Mouse (Mus musculus): ENCODE data around the gene Stard3nl. TPM values are rescaled to one million over a fixed set of nuclear protein-coding genes. Genes with fewer than 3 reads are reported as not detected.

The Stard3nl gene
- polyA plus RNA-seq, 1 experiment from 2014 or later: 116 TPM

- Histone ChIP-seq H3K9me3 (no peaks in the 10 kb centered on the region), H3K27ac (no peak overlapping the region), H3K9ac (no peak overlapping the region), H3K4me3 (no peak overlapping the region), H3K4me2 (replicated peaks) (no peak overlapping the region), H3K4me1 (peaks cover 4% of the 10 kb centered on the region), H3K27me3 (no peaks in the 10 kb centered on the region), H3K36me3 (no peaks in the 10 kb centered on the region)
- WGBS: 67% methylated on average over 6 of the region's 6 CpGs
- ATAC-seq (ENCODE audit: insufficient number of reproducible peaks, insufficient read depth, low FRiP score, low TSS enrichment): no peak
Observed at GRCm38 (mm10) chr13:19379313-19379712, 16.3 kb downstream of the Stard3nl start.

DNA sequence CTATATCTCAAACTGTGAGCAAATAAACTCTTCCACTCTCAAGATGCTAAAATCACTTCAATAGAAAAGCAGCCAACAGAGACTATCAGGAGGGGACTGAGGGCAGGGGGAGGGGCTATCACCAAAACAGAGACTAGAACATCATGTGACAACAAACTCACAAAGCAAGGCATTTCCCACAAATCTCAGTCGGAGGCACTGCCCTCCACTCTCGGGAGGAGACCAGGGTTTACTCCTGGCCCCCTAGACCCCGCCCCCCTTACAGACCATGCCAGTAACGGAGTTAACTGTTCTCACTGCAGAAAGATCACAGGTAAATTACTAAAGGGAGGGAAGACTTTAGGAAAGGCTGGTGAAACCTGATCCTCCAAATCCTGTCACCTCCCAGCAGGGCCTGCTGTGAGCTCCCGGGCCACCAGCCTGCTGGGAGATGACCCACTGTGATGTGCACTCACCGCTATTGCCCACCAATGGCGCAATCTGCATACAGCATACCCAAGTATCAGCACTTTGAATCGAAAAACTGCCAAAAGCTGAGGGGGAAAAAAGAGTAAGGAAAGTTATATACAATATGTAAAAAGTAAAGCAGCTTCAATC is 23.4 kb downstream of the Stard3nl start:
- Histone ChIP-seq H3K4me3 (no peak overlapping the region), H3K9ac (no peak overlapping the region), H3K36me3 (peaks cover 38% of the 10 kb centered on the region), H3K9me3 (no peaks in the 10 kb centered on the region), H3K27ac (0 out of 2 replicates have a peak overlapping the region, but pooled peaks have one; percentile 5), H3K27me3 (no peaks in the 10 kb centered on the region), H3K4me1 (0 out of 2 replicates have a peak, but pooled peaks cover 5% of the 10 kb centered on the region), H3K4me2 (replicated peaks) (no peak overlapping the region)
- ATAC-seq (ENCODE audit: insufficient number of reproducible peaks, insufficient read depth, low FRiP score, low TSS enrichment): no peak
- 16% methylated on average over 8 of the region's 8 CpGs for WGBS

DNA sequence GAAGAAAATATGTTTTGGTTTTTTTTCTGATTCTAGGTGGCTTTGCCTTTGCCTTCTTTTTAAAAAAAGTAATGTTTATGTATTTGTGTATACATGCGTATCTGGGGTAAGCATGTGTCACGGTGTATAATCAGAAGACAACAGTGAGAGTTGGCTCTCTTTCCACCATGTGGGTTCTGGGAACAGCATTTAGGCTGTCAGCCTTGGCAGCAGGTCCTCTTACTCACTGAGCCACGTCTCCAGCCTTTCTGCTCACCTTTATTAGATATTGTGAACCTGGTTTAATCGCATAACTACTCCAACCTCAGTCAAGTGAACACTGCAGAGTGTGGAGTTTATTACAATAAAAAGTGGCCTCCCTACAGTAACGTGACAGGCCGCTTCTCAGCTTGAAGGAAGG is 26.8 kb downstream of the Stard3nl start:
- H3K9me3 ChIP-seq: no peaks in the 10 kb centered on the region
- no peak overlapping the region for H3K27ac ChIP-seq
- ATAC-seq (ENCODE audit: insufficient number of reproducible peaks, insufficient read depth, low FRiP score, low TSS enrichment): no peak
- peaks cover 42% of the 10 kb centered on the region for H3K36me3 ChIP-seq
- WGBS: 92% methylated on average over 6 of the region's 6 CpGs
- no peak overlapping the region for H3K4me3 ChIP-seq
- no peaks in the 10 kb centered on the region for H3K27me3 ChIP-seq
- no peak overlapping the region for H3K4me2 ChIP-seq (replicated peaks)
- H3K4me1 ChIP-seq: 0 out of 2 replicates have a peak, but pooled peaks cover 5% of the 10 kb centered on the region
- H3K9ac ChIP-seq: no peak overlapping the region

DNA sequence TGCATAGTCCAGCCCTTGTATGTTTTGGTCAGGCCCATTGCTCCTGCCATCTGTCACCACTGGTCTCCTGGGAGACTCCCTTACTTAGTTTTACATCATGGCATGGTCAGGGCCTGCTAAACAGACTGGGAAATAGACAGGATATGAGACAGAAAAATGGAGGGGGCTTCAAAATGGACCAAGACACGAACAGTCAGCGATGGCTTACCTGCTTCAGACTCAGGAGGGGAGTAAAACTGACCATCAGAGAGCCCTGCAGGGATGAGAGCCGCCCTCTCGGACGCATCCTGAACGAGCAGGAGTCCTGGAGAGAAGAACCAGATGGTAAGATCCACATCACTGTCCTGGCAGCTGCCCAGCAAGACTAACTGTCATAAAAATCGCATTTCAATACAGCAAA is 28.1 kb downstream of the Stard3nl start:
- ATAC-seq (ENCODE audit: insufficient number of reproducible peaks, insufficient read depth, low FRiP score, low TSS enrichment): no peak

GRCm38 (mm10) chr13:19366866-19367265 is 28.7 kb downstream of the Stard3nl start:
- Histone ChIP-seq H3K27me3 (no peaks in the 10 kb centered on the region), H3K27ac (no peak overlapping the region), H3K4me1 (no peaks in the 10 kb centered on the region), H3K9me3 (no peaks in the 10 kb centered on the region), H3K9ac (no peak overlapping the region), H3K4me3 (no peak overlapping the region), H3K4me2 (replicated peaks) (no peak overlapping the region), H3K36me3 (peaks cover 32% of the 10 kb centered on the region)
- 75% methylated on average over 2 of the region's 2 CpGs for WGBS
- ATAC-seq (ENCODE audit: insufficient number of reproducible peaks, insufficient read depth, low FRiP score, low TSS enrichment): no peak

More for the DNA sequence above, 28.1 kb downstream of the Stard3nl start:
- no peak overlapping the region for H3K4me2 ChIP-seq (replicated peaks)
- no peaks in the 10 kb centered on the region for H3K27me3 ChIP-seq
- 79% methylated on average over 7 of the region's 7 CpGs for WGBS
- H3K27ac ChIP-seq: no peak overlapping the region
- H3K4me3 ChIP-seq: no peak overlapping the region
- H3K9ac ChIP-seq: no peak overlapping the region
- H3K36me3 ChIP-seq: peaks cover 39% of the 10 kb centered on the region
- H3K9me3 ChIP-seq: no peaks in the 10 kb centered on the region
- H3K4me1 ChIP-seq: 0 out of 2 replicates have a peak, but pooled peaks cover 3% of the 10 kb centered on the region

DNA sequence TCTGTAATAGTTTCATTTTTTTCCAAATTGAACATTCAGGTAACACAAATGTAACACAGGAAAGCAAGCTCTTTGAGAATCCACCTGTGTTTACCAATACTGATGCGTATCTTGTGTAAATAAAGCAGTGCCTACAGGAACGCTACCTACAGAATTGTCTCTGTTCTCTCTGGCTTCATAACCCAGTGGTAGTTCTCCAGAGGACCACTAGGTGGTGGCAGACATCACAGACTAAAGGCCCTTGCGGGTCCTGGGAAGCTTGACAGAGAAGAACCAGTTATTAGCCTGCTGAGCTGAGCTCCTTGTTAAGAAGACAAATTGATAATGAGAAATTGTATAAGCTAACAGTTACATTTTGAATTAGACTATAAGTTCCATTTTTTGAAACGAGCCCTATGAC is 30.0 kb downstream of the Stard3nl start:
- H3K27me3 ChIP-seq: no peaks in the 10 kb centered on the region
- ATAC-seq (ENCODE audit: insufficient number of reproducible peaks, insufficient read depth, low FRiP score, low TSS enrichment): no peak
- no peak overlapping the region for H3K27ac ChIP-seq
- no peaks in the 10 kb centered on the region for H3K9me3 ChIP-seq
- 30% methylated on average over 4 of the region's 4 CpGs for WGBS
- no peak overlapping the region for H3K9ac ChIP-seq
- H3K4me2 ChIP-seq (replicated peaks): no peak overlapping the region
- no peaks in the 10 kb centered on the region for H3K4me1 ChIP-seq
- H3K4me3 ChIP-seq: no peak overlapping the region
- H3K36me3 ChIP-seq: peaks cover 23% of the 10 kb centered on the region

GRCm38 (mm10) chr13:19364245-19364772 is 31.3 kb downstream of the Stard3nl start:
- Histone ChIP-seq H3K36me3 (peaks cover 16% of the 10 kb centered on the region), H3K27me3 (no peaks in the 10 kb centered on the region), H3K27ac (no peak overlapping the region), H3K4me3 (no peak overlapping the region), H3K9me3 (no peaks in the 10 kb centered on the region), H3K4me1 (no peaks in the 10 kb centered on the region), H3K4me2 (replicated peaks) (no peak overlapping the region), H3K9ac (no peak overlapping the region)
- no peak for ATAC-seq (ENCODE audit: insufficient number of reproducible peaks, insufficient read depth, low FRiP score, low TSS enrichment)
- WGBS: 76% methylated on average over 11 of the region's 11 CpGs

- WGBS: 60% methylated on average over 6 of the region's 6 CpGs
- no peak overlapping the region for H3K27ac ChIP-seq
- H3K4me2 ChIP-seq (replicated peaks): no peak overlapping the region
- H3K9ac ChIP-seq: no peak overlapping the region
- ATAC-seq (ENCODE audit: insufficient number of reproducible peaks, insufficient read depth, low FRiP score, low TSS enrichment): no peak
- H3K4me1 ChIP-seq: no peaks in the 10 kb centered on the region
- H3K36me3 ChIP-seq: peaks cover 25% of the 10 kb centered on the region
- H3K27me3 ChIP-seq: no peaks in the 10 kb centered on the region
- H3K4me3 ChIP-seq: no peak overlapping the region
- H3K9me3 ChIP-seq: no peaks in the 10 kb centered on the region
Observed at GRCm38 (mm10) chr13:19362358-19362757, 33.2 kb downstream of the Stard3nl start.

GRCm38 (mm10) chr13:19358027-19358426 is 37.6 kb downstream of the Stard3nl start:
- Histone ChIP-seq H3K27me3 (no peaks in the 10 kb centered on the region), H3K4me2 (replicated peaks) (no peak overlapping the region), H3K27ac (no peak overlapping the region), H3K4me1 (no peaks in the 10 kb centered on the region), H3K9me3 (no peaks in the 10 kb centered on the region), H3K4me3 (no peak overlapping the region), H3K9ac (no peak overlapping the region), H3K36me3 (peaks cover 32% of the 10 kb centered on the region)
- ATAC-seq (ENCODE audit: insufficient number of reproducible peaks, insufficient read depth, low FRiP score, low TSS enrichment): no peak
- WGBS: 80% methylated on average over 5 of the region's 5 CpGs

- H3K4me2 ChIP-seq (replicated peaks): no peak overlapping the region
- no peak for ATAC-seq (ENCODE audit: insufficient number of reproducible peaks, insufficient read depth, low FRiP score, low TSS enrichment)
- H3K27ac ChIP-seq: no peak overlapping the region
- H3K9me3 ChIP-seq: no peaks in the 10 kb centered on the region
- WGBS: 87% methylated on average over 7 of the region's 7 CpGs
- no peaks in the 10 kb centered on the region for H3K27me3 ChIP-seq
- H3K9ac ChIP-seq: no peak overlapping the region
- no peaks in the 10 kb centered on the region for H3K4me1 ChIP-seq
- no peak overlapping the region for H3K4me3 ChIP-seq
- peaks cover 32% of the 10 kb centered on the region for H3K36me3 ChIP-seq
Observed at GRCm38 (mm10) chr13:19357301-19357700, 38.3 kb downstream of the Stard3nl start.

DNA sequence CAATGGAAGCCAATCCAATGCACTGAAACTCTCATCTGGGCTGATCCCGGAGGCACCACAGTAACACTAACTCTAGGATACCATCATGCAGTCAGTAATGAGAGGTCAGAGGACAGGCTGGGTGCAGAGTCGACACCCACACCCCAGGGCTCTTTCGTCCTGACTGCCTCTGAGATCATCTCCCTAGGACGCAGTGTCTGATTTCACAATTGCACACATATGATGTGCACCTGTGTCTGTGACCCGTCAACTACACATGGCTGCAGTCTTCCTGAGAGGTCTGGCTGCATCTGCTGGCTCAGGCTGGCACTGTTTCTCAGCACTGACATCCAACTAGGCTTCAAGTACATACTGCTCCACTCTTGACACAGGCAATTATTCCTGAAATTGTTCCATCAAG is 38.9 kb downstream of the Stard3nl start:
- H3K4me1 ChIP-seq: no peaks in the 10 kb centered on the region
- peaks cover 32% of the 10 kb centered on the region for H3K36me3 ChIP-seq
- H3K4me2 ChIP-seq (replicated peaks): no peak overlapping the region
- no peaks in the 10 kb centered on the region for H3K9me3 ChIP-seq
- H3K27ac ChIP-seq: no peak overlapping the region
- no peak overlapping the region for H3K4me3 ChIP-seq
- ATAC-seq (ENCODE audit: insufficient number of reproducible peaks, insufficient read depth, low FRiP score, low TSS enrichment): no peak; the same call in 1 of the 2 replicates
- no peaks in the 10 kb centered on the region for H3K27me3 ChIP-seq
- WGBS: 65% methylated on average over 5 of the region's 5 CpGs
- no peak overlapping the region for H3K9ac ChIP-seq

- Histone ChIP-seq H3K9me3 (no peaks in the 10 kb centered on the region), H3K27me3 (no peaks in the 10 kb centered on the region), H3K4me3 (no peak overlapping the region), H3K4me2 (replicated peaks) (no peak overlapping the region), H3K36me3 (peaks cover 32% of the 10 kb centered on the region), H3K27ac (no peak overlapping the region), H3K4me1 (no peaks in the 10 kb centered on the region), H3K9ac (no peak overlapping the region)
- no peak for ATAC-seq (ENCODE audit: insufficient number of reproducible peaks, insufficient read depth, low FRiP score, low TSS enrichment)
- WGBS: 75% methylated on average over 7 of the region's 7 CpGs
Observed at GRCm38 (mm10) chr13:19356120-19356519, 39.5 kb downstream of the Stard3nl start.

All from embryonic facial prominence, embryonic 12.5 days (tissue).